Mouse (Mus musculus) spleen, adult 2 months (tissue): ENCODE data around the gene Hpgd.

Experiments used
- CTCF ChIP-seq: fragments of 200-500 bp; IDR thresholded peaks from 2 replicates; pipeline ENCODE4 v1.5.1; 2011; ENCODE audit warnings: mild to moderate bottlenecking, inconsistent platforms; ENCODE audit not compliant: insufficient read depth, insufficient read length, insufficient replicate concordance; ENCODE audit errors: extremely low read depth
- POLR2A ChIP-seq: fragments of 200-500 bp; IDR thresholded peaks from 2 replicates; pipeline ENCODE4 v1.6.1; 2011; ENCODE audit warnings: low read depth, low read length, inconsistent platforms

- no peak for TF ChIP-seq CTCF
- TF ChIP-seq POLR2A: no peak
Observed at GRCm38 (mm10) chr8:56313622-56314021, 19.2 kb downstream of the Hpgd start.
